Mouse (Mus musculus): ENCODE data around the gene Cdh1.
"Not testable (repeated sequence)": the region's sequence is repeated elsewhere in the genome, so short reads cannot be mapped to it uniquely, and the experiment has no call there.

Gene Cdh1

DNA sequence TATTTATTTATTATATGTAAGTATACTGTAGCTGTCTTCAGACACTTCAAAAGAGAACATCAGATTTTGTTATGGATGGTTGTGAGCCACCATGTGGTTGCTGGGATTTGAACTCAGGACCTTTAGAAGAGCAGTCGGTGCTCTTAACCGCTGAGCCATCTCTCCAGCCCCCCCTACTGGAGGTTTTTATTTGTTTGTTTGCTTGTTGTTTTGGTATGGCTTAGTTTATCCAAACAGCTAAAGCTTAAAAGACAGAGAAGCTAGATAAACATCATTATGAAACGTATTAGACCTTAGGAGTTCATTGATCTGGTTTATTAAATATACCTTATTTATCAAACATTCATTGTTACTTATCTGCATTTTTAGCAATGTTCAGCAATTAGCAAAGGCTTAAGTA is 7.5 kb upstream of the Cdh1 start:
- not testable (repeated sequence) for DNase-seq

DNA sequence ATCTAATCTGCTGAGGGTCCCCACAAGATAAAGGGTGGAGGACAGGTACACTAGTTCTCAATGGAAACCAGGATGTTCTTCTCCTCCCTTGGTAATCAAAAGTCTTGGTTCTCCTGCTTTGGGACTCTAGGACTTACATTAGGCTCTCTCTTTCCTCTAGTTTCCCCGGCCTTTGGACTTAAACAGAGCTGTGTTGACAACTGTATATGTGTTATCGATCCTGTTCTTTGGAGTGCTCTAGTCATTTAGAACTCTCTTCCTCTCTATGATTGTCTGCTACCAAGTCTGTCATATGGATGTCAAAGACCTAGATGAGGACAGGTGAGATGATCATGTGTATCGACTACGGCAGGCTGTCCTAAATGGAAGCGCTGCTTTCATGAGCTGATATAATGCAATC is 6.1 kb upstream of the Cdh1 start:
- DNase-seq = no peak

DNA sequence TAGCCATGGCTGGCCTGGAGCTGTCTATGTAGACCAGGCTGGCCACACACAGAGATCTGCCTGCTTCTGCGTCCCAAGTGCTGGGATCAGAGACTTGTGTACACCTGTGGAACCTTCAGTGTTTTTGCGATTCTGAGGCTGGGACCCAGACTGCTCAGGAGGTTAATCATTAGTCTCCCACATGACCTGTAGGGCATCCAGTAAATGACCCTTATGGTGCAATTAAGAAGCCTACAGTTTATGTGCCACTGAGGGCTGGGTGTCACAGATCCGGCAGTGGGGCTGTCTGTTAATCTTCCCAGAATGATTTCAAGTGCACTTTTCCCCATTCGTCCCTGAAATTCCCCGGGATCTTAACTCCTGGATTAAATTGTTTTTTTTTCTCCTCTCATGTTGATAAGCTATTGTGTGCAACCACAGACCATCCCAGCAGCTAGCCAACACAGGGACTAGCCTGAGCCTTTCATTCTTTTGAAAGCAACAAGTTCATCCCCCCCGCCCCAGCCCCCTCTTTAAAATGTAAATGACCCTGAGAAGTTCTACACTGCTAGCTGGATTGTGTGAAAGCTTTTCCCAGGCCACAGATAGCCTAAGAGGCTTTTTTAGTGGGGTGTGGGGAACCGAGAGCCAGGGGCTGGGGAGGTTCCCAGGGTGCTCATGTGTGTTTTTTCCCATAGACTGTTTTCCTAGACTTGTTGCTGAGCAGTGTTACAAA is 3.7 kb upstream of the Cdh1 start:
- no peak for DNase-seq

DNA sequence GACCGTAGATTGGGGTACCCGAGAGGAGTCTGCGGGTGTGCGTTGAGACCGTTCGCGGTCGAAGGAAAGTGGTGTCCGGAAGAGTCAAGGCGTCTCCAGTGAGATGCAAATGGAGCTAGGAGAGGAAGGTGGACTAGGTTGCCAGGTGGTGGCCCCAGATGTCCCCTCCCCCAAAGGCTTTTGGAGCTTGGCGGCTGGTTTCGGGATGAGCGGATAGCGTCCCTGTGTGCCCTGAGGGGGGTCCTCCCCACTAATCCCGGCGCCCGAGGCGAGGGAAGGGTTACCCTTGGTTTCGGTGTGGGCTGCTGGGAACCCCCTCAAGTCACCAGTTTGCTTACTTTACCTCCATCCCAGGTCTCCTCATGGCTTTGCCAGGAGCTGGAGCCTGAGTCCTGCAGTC is 782 bp downstream of the Cdh1 start:
- no peak for DNase-seq

DNA sequence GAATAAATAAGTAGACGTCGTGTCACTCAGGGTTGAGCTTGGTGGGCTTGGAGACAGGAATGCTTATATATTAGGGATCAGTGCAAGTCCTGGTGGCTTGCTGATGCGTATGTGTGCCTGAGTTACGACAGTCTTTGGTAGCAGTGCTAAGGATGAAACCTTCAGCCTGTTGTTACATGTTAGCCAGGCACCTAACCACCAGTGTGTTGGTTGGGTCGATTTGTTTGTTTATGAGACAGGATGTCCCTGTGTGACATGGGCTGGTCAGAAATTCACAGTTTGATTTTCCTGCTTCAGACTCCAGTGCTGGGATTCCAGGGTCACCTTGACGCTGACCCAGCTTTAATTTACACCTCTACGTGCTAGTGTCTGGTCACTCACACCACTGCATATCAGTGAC is 2.5 kb downstream of the Cdh1 start:
- no peak for DNase-seq

DNA sequence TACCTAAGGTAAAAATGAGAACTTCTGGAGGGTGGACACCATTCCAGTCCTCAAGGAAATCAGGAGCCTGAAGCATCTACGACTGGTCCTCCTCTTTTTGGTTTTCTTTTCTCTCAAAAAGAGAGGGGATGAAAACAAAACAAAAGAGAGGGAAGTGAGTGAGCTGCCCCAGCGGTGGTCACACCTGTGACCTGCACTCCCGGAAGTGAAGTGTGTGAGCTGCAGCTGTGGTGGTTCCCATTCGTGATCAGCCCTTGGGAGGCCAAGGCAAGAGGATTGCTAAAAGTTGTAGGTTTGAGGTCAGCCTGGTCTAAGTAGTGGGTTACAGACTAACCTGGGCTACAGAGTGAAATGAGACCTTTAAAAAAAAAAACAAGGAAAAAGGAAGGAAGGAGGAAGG is 3.0 kb downstream of the Cdh1 start:
- no peak for DNase-seq

DNA sequence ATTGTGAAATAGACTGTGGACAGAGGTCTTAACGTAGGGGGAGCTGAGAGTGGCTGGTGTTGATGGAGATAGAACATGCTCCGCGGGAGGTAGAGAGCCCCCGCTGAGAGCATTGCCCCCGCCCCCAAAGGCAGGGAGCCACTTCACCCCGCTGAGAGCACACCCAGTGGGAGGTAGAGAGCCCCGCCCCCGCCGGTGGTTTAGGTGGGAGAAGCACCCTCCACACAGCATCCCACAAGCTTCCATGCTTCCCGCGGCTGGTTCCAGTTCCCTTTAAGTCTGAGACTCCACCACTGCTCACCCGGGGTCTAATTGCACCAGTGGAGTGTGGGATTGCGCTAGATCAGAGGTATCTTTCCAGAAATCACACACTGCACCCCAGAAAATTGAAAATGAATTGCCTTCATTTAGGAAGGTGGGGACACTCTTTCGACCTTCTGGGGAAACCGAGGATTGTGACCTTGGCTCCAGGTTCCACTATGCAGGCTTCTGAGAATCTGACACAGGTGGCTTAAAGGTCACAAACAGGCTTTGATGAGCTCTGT is 3.5 kb downstream of the Cdh1 start:
- no peak for DNase-seq

DNA sequence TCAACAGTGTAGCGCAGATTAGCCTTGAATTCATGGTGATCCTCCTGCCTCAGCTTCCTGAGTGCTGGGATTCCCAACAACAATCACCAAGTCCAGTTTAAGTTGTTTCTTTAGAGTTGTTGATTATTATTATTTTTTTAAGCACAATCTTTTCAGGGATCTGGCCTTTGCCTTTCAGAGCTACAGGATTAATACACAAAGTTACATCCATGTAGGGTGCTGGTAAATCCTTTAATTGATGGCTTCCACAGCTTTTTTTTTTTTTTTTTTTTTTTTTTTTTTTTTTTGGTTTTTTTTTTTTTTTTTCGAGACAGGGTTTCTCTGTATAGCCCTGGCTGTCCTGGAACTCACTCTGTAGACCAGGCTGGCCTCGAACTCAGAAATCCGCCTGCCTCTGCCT is 4.6 kb downstream of the Cdh1 start:
- not testable (repeated sequence) for DNase-seq

DNA sequence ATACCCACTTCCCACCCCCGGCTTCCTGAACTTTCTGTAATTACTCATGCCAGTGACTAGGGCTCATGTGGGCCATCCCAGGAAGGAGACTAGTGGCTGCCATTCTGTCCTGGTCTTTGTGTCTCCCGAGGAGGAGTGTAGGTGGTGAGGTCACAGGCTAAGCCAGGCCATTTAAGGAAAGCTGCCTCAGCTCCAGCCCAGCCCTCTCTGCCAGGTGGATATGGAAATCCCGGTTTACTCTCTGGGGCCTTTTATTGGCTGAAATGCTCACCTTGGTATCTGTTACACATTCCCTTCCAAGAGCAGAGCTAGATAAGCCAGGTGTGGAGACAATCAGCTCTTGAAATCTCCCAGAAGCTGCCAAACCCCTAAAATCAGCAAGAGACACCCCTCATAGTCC is 5.3 kb downstream of the Cdh1 start:
- DNase-seq = no peak

DNA sequence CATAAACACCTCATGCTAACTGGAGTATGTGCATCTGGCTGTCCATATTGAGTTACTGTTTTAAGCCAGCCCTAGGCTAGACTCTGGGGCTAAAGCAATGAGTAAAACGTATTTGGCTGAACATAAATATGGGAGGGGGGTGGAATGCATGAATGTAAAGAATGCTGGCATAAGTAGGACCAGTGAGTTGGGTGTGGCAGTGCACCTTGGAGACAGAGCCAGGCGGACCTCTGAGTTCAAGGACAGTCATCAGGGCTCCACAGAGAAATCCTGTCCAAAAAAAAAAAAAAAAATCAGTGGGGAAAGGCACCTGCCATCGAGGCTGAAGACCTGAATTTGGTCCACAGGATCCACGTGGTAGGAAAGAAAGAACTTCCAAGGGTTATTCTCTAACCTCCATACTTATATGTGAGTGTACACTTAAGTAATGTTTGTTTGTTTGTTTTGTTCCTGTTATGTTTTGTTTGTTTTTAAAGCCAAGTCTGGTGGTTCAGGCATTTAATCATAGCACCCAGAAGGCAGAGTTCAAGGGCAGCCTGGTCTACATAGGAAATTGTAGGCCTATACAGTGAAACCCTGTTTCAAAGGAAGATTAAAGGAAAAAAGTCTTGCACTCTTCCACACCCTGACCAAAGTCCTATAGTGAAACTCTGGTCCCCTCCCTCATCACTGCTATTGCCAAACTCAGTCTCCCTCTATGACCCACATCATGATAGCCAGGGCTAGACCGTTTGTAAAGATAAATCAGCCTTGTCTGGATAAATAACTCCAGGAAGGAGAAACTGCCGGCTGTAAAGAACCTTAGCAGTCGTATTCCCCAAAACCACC is 6.1 kb downstream of the Cdh1 start:
- DNase-seq = no peak

DNA sequence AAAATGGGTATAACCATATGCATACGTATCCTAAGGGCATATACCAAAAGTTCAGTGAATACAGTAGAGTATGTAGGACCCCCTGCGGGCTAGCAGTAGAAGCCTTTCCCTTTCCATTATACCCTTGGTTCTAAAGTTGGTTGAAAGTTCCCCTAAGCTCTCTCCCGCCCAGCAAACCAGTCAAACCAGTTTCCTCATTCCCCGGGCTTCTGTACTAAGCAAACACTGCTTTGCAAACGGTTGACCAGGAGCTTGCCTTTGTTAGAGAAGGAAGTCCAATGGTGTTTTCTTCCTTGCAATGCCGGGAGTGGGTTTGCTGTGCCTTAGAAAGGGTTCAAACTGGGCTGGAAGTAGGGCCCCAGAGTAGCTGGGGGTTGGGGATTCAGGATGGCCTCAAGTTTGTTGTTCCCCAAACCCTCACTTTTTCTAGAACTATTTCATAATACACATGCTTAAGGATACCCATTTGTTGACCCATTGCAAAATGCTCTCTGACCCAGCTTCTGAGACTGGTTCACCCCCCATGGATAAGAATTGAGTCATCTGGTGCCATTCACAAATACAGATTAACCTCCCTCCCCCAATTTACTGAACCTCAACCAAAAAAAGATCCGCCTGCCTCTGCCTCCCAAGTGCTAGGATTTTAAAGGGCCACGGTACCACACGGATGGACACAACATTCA is 7.9 kb downstream of the Cdh1 start:
- DNase-seq = no peak

DNA sequence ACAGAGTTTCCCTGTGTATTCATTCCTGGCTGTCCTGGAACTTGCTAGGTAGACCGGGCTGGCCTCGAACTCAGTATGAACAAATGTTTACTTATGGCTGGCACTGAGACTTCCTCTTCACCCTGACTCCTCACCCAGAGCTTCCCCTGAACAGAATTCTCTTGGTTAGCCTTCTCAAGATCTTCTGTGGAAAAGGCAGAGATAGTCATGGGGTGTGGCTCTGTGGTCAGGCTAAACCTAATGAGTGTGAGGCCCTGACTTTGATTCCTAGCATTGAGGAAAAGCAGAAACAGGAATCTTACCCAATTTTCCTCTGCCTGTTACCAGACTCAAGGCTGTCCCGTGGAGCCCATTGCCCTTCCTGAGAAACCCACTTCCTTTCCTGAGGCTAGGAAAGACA is 8.9 kb downstream of the Cdh1 start:
- no peak for DNase-seq

DNA sequence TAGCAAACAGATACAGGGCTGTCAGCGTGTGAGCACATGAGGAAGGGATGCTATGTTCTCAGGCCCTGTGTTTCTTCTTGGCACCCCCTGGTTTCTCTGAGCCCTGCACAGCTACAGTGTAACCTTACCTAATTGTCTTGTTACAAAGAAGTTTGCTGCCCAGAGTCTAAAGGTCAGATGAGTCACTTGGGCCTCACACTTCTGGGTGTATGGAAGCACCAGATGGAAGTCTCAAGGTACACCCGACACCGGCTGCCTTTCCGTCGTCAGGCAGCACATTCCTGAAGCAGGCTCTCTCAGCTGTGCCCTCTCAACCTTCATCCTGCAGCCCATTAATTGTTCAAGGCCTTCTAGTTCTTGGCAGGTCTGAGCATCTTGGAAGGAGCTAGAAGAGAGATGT is 11.6 kb downstream of the Cdh1 start:
- DNase-seq = no peak

DNA sequence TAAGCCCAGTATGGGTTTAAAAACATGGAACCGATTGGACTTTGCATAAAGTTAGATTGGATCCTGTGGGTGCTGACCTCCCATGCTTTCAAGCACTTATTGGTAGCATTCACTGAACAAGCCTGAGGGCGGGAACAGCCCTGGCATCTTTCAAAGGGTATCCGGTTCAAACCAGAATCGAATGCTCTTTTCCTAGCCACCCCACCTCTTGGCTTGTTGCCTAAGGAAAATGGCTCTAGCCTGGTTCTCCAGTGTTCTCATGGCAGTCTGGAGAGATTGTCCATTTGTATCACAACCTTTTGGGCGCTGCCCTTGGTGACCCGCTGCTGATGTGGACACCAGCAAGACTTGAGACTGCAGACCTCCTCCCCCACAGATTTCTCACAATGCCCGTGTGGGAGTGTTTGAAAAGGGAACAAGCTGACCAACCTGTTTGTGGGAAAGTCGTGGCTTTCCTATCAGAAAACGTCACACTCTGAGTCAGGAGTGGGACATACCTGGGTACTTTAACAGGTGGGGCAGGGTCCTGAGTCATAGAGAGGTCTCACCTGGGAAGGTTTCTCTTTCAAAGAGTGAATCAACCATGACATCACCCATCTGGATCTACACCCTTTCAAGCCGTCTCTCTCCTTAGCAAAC is 12.6 kb downstream of the Cdh1 start:
- no peak for DNase-seq

DNA sequence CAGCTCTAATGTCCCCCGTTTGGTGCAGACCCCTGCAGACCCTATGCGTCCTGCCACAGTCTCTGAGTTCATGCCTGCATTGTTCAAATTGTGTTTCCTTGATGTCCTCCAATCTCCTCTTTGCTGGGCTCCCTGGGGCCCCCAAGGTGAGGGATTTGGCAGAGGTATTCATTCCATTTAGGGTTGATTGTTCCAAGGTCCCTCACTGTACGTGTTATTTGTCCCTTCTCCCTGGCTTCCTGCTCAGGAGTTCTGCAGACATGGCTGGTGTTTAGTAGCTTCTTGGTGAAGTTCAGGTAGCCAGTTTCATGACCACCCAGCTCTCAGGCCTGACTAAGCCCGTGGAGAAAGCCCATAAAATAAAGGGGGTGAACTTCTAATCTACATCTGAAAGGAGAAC is 13.5 kb downstream of the Cdh1 start:
- DNase-seq = no peak

DNA sequence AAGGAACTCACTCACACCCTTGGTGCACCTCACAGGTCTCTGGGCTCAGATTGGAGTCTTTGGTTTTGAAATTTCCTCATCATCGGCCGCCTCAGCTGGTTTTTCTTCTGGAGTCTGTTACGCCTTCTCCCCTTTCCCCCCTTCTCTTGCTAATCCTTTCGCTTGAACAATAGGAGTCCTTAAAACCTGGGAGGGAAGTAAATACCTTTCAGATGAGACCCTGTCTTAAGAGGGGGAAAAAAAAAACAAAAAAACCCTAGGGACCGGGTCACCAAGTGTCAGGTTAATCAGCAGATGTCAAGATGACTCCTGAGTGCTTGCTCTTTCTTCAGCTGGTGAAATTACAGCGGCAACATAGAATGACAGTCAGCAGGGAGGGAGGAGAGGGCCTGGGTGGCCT is 14.0 kb downstream of the Cdh1 start:
- no peak for DNase-seq

DNA sequence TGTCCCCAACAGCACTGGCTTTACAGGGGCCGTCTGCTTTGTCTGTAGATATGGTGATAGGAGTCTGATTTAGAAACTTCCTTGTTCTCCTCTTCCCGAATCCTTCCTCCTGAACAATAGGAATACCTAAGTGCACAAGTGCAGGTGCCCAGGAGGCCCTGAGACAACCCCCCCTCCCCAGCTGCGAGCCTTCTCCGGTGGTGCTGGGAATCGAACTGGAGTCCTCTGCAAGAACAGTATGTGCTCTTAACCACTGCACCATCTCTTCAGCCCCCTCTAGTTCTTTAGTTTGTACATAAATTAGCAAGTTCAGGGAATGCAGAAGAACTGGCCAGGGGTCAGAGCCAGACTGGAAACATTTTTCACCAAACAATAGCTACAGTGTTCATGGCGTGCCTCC is 14.7 kb downstream of the Cdh1 start:
- no peak for DNase-seq

DNA sequence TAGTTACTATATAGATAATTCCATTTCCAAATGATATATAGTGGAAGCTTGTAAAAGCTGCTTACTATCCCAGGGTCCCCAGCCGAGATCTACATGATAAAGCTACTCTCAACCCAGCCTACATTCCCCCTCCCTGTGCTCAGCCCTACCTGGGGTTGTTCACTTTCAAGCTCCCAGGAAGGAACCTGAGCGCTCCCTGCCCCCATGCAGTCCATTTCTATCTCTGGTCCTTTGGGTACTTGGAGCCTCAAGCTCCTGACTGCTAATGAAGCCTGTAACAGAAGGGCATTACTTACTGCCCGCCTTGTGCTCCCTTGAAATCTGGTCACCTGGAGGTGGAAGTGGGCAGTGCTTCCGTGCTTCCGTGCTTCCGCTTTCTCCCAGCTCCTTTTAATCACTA is 15.2 kb downstream of the Cdh1 start:
- no peak for DNase-seq

DNA sequence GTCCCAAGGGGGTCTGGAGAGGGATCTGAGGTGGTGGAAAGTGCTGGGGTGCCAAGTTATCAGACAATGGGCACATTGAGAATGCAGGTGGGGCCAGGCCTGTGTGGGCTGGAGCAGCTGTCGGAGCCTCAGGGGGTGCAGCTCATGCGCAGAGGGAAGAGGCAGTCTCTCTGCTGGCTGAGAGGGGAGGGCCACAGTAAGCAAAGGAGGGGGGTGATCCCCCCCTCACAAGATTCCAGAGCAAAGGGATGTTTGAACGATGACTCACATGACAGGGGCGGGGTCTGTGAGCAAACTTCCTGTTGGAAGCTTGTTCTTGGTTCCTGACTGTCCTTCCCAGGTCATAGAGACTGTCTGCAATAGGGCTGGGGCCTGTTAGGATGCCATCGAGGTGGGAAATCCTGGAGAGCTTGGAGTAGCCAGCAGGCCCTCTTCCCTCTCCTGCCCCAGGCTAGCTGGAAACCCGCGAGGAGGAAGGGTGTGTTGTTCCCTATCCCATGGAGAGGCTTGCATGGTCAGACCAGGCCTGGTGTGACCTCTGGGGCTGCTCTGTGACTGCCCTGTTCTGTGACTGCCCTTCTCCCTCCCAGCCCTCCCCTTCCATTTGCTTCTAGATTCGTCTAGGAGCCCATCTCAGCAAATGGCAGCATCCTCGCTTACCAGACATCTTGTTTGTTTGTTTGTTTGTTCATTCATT is 16.5 kb downstream of the Cdh1 start:
- DNase-seq = no peak

DNA sequence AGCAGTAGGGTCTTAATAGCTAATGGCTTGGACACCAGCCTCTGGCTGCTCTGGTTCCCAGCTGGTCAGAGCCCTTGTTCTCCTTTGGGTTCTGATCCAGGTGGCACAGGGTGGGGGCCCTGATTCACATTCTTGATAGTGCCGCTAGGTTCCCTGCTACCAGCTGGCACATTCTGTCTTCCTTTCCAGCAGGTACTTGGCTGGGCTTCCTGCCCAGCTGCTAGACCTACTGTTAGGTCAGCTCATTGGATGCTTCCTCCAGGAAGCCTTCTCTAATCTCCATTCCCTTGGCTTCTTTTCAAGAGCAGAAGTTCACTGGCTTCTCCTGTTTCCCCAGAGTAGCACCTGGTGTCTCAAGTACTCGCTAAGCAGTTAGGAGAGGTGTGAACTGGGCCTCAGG is 17.3 kb downstream of the Cdh1 start:
- DNase-seq = peak; percentile 29

DNA sequence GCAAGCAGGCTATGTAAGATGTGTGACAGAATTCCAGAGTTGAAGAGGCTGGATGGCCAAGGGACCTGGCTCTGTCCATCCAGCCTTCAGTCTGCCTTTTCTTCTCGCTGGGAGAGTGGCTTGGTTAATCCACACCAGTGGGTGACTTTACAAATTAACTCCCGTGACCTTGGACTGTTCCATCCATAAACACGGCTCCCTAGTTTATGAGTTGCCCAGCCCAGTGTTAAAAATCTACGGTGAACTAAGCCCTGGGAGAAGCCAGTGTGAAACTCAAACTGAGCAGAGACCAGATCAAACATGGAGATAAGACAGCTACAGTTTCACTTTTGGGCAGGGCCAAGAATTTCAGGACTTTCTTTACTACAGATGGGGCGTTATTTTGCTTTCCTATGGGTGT is 19.9 kb downstream of the Cdh1 start:
- DNase-seq = no peak

DNA sequence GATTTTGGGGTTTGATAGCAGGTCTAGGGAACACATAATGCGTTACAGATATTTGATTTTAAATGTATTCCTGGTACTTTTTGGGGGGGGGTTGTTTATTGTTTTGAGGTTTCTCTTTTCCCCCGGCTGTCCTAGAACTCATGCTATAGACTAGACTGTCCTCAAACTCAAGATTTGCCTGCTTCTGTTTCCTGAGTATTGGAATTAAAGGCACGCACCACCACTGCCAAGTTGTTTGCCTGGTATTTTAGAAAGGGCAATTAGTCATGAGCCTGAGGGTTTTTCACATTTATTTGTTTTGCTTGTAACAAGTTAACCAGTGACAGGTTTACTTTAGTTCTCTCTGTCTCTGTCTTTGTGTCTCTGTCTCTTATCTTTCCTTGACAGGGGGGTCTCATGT is 20.3 kb downstream of the Cdh1 start:
- no peak for DNase-seq

DNA sequence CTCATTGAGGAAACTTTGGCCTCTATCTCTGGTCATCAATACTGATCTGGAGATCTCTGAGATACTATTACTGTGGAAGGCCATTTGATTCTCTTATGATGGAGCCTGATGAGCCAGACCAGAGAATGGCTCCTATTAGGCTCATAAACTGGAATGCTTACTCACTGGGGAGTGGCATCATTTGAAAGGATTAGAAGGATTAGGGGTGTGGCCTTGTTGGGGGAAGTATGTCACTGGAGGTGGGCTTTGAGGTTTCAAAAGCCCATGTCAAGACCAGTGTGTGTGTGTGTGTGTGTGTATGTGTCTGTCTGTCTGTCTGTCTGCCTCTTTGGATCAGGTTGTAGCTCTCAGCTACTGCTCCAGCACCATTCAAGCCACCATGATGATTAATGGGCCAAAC is 20.8 kb downstream of the Cdh1 start:
- DNase-seq = no peak

All from cerebellum, adult 8-10 months (tissue).